Mouse (Mus musculus): ENCODE data around the gene Baiap2l2. TPM values are rescaled to one million over a fixed set of nuclear protein-coding genes. Genes with fewer than 3 reads are reported as not detected.

Baiap2l2 gene
- polyA plus RNA-seq, 1 experiment from 2014 or later, result 1.4 TPM

- H3K36me3 ChIP-seq, result peaks cover 28% of the 10 kb centered on the region
- H3K27ac ChIP-seq, result no peak overlapping the region
- peak; percentile 63 for ATAC-seq
- peak overlapping the region; percentile 67 for H3K4me2 ChIP-seq (replicated peaks)
- H3K4me3 ChIP-seq (replicated peaks), result peak overlapping the region; percentile 39
- WGBS, result 2% methylated on average over 61 of the region's 61 CpGs
- peak overlapping the region; percentile 59 for H3K9ac ChIP-seq (replicated peaks)
- peaks cover 12% of the 10 kb centered on the region for H3K4me1 ChIP-seq (replicated peaks)
- no peaks in the 10 kb centered on the region for H3K9me3 ChIP-seq
- H3K27me3 ChIP-seq, result peaks cover 51% of the 10 kb centered on the region
Measured at GRCm38 (mm10) chr15:79251781-79252491, 33.4 kb downstream of the Baiap2l2 start.

- H3K9me3 ChIP-seq, result no peaks in the 10 kb centered on the region
- WGBS, result 59% methylated on average over 7 of the region's 7 CpGs
- H3K4me3 ChIP-seq (replicated peaks), result no peak overlapping the region
- H3K36me3 ChIP-seq, result peaks cover 35% of the 10 kb centered on the region
- peaks cover 12% of the 10 kb centered on the region for H3K4me1 ChIP-seq (replicated peaks)
- no peak overlapping the region for H3K27ac ChIP-seq
- H3K27me3 ChIP-seq, result peaks cover 51% of the 10 kb centered on the region
- H3K4me2 ChIP-seq (replicated peaks), result peak overlapping the region; percentile 67; the same call in 1 of the 2 replicates
- H3K9ac ChIP-seq (replicated peaks), result no peak overlapping the region
- no peak for ATAC-seq
Measured at GRCm38 (mm10) chr15:79251168-79251567, 34.2 kb downstream of the Baiap2l2 start.

GRCm38 (mm10) chr15:79250236-79250635 lies 35.1 kb downstream of the Baiap2l2 start:
- H3K9ac ChIP-seq (replicated peaks), result no peak overlapping the region
- H3K36me3 ChIP-seq, result peaks cover 45% of the 10 kb centered on the region
- ATAC-seq, result no peak
- peaks cover 49% of the 10 kb centered on the region for H3K27me3 ChIP-seq
- no peak overlapping the region for H3K27ac ChIP-seq
- 80% methylated on average over 2 of the region's 2 CpGs for WGBS
- no peak overlapping the region for H3K4me2 ChIP-seq (replicated peaks)
- no peaks in the 10 kb centered on the region for H3K9me3 ChIP-seq
- no peak overlapping the region for H3K4me3 ChIP-seq (replicated peaks)
- peaks cover 12% of the 10 kb centered on the region for H3K4me1 ChIP-seq (replicated peaks)

GRCm38 (mm10) chr15:79245321-79245720 lies 40.0 kb downstream of the Baiap2l2 start:
- Histone ChIP-seq H3K27ac (no peak overlapping the region), H3K27me3 (peaks cover 1% of the 10 kb centered on the region; the same call in 1 of the 2 replicates), H3K9ac (replicated peaks) (no peak overlapping the region), H3K9me3 (no peaks in the 10 kb centered on the region), H3K4me2 (replicated peaks) (no peak overlapping the region), H3K4me1 (replicated peaks) (peaks cover 2% of the 10 kb centered on the region; the same call in 1 of the 2 replicates), H3K36me3 (peaks cover 76% of the 10 kb centered on the region), H3K4me3 (replicated peaks) (no peak overlapping the region)
- ATAC-seq, result no peak
- whole genome bisulfite sequencing, result 93% methylated on average over 3 of the region's 3 CpGs

- Histone ChIP-seq H3K4me3 (replicated peaks) (no peak overlapping the region), H3K9me3 (no peaks in the 10 kb centered on the region), H3K4me2 (replicated peaks) (no peak overlapping the region), H3K4me1 (replicated peaks) (peaks cover 2% of the 10 kb centered on the region; the same call in 1 of the 2 replicates), H3K36me3 (peaks cover 80% of the 10 kb centered on the region), H3K27me3 (no peaks in the 10 kb centered on the region), H3K9ac (replicated peaks) (peak overlapping the region; percentile 29; the same call in 1 of the 2 replicates), H3K27ac (no peak overlapping the region; the same call in 1 of the 2 replicates)
- ATAC-seq, result no peak
- WGBS, result 77% methylated on average over 7 of the region's 7 CpGs
Measured at GRCm38 (mm10) chr15:79244071-79244893, 41.1 kb downstream of the Baiap2l2 start.

GRCm38 (mm10) chr15:79243234-79244042 lies 41.9 kb downstream of the Baiap2l2 start:
- Histone ChIP-seq H3K27me3 (no peaks in the 10 kb centered on the region), H3K9me3 (no peaks in the 10 kb centered on the region), H3K4me2 (replicated peaks) (no peak overlapping the region), H3K4me1 (replicated peaks) (peaks cover 2% of the 10 kb centered on the region; the same call in 1 of the 2 replicates), H3K36me3 (peaks cover 80% of the 10 kb centered on the region), H3K27ac (0 out of 2 replicates have a peak overlapping the region, but pooled peaks have one; percentile 39), H3K4me3 (replicated peaks) (no peak overlapping the region), H3K9ac (replicated peaks) (no peak overlapping the region; the same call in 1 of the 2 replicates)
- peak; percentile 98 for ATAC-seq
- whole genome bisulfite sequencing, result 21% methylated on average over 10 of the region's 10 CpGs

GRCm38 (mm10) chr15:79242574-79243233 lies 42.6 kb downstream of the Baiap2l2 start:
- Histone ChIP-seq H3K36me3 (peaks cover 80% of the 10 kb centered on the region), H3K27me3 (no peaks in the 10 kb centered on the region), H3K4me3 (replicated peaks) (no peak overlapping the region), H3K4me1 (replicated peaks) (peaks cover 2% of the 10 kb centered on the region; the same call in 1 of the 2 replicates), H3K4me2 (replicated peaks) (no peak overlapping the region), H3K27ac (peak overlapping the region; percentile 6; the same call in 1 of the 2 replicates), H3K9me3 (no peaks in the 10 kb centered on the region), H3K9ac (replicated peaks) (no peak overlapping the region)
- WGBS, result 75% methylated on average over 13 of the region's 13 CpGs
- peak; percentile 48; the same call in 1 of the 2 replicates for ATAC-seq

- no peak overlapping the region for H3K4me2 ChIP-seq (replicated peaks)
- no peaks in the 10 kb centered on the region for H3K27me3 ChIP-seq
- H3K27ac ChIP-seq, result no peak overlapping the region
- no peak overlapping the region for H3K4me3 ChIP-seq (replicated peaks)
- H3K36me3 ChIP-seq, result peaks cover 85% of the 10 kb centered on the region
- ATAC-seq, result no peak
- no peak overlapping the region for H3K9ac ChIP-seq (replicated peaks)
- no peaks in the 10 kb centered on the region for H3K9me3 ChIP-seq
- no peaks in the 10 kb centered on the region for H3K4me1 ChIP-seq (replicated peaks)
- 72% methylated on average over 6 of the region's 6 CpGs for WGBS
Measured at GRCm38 (mm10) chr15:79238036-79238435, 47.3 kb downstream of the Baiap2l2 start.

GRCm38 (mm10) chr15:79235268-79235667 lies 50.1 kb downstream of the Baiap2l2 start:
- Histone ChIP-seq H3K9ac (replicated peaks) (no peak overlapping the region), H3K36me3 (peaks cover 83% of the 10 kb centered on the region), H3K27me3 (no peaks in the 10 kb centered on the region), H3K27ac (no peak overlapping the region), H3K4me2 (replicated peaks) (no peak overlapping the region), H3K4me1 (replicated peaks) (peaks cover 3% of the 10 kb centered on the region), H3K4me3 (replicated peaks) (no peak overlapping the region), H3K9me3 (no peaks in the 10 kb centered on the region)
- no peak for ATAC-seq
- 89% methylated on average over 9 of the region's 9 CpGs for WGBS

- 1% methylated on average over 48 of the region's 51 CpGs for WGBS
- peak within 1 kb of the TSS; percentile 96 for H3K27ac ChIP-seq
- H3K4me1 ChIP-seq (replicated peaks), result peaks cover 23% of the 10 kb centered on the region
- peaks cover 27% of the 10 kb centered on the region for H3K36me3 ChIP-seq
- no peaks in the 10 kb centered on the region for H3K9me3 ChIP-seq
- peak within 1 kb of the TSS; percentile 96 for H3K4me2 ChIP-seq (replicated peaks)
- H3K27me3 ChIP-seq, result no peaks in the 10 kb centered on the region
- ATAC-seq, result peak; percentile 91
- H3K4me3 ChIP-seq (replicated peaks), result peak within 1 kb of the TSS; percentile 83
- peak within 1 kb of the TSS; percentile 94 for H3K9ac ChIP-seq (replicated peaks)
Measured at GRCm38 (mm10) chr15:79229058-79229821, 56.1 kb downstream of the Baiap2l2 start, which contains the start of the genes Pick1 and Gm49486. TSS of gene Pick1 (plus strand) at chr15:79229173. TSS of gene Gm49486 (plus strand) at chr15:79229391.
